Mouse (Mus musculus) bone marrow, adult 2 months (tissue): ENCODE data around the gene P3h2.

Experiments
- CTCF ChIP-seq: fragments of 200-500 bp; IDR thresholded peaks from 2 replicates; pipeline ENCODE4 v1.5.1; 2011; ENCODE audit warnings: low read length, control low read depth; ENCODE audit not compliant: control insufficient read depth, insufficient read depth
- POLR2A ChIP-seq: fragments of 200-500 bp; IDR thresholded peaks from 2 replicates; pipeline ENCODE4 v1.6.1; 2011; ENCODE audit warnings: low read depth, mild to moderate bottlenecking, control low read depth, low read length, borderline replicate concordance; ENCODE audit not compliant: control insufficient read depth

GRCm38 (mm10) chr16:26053631-26054030 is 52.0 kb downstream of the P3h2 start:
- TF ChIP-seq CTCF (no peak), POLR2A (no peak)
